Mouse (Mus musculus) heart, postnatal 10 days (tissue): ENCODE results near the gene Tas1r1. TPM values are rescaled to one million over a fixed set of nuclear protein-coding genes. Genes with fewer than 3 reads are reported as not detected.

Experiments
- DNase-seq, 2 experiments: peaks; one replicate each; pipeline ENCODE4 v3.0.0; 2021
- intact Hi-C: fragments of 180-260 bp; cut with DNase I; formaldehyde crosslinking; loops from one replicate; pipeline ENCODE4 v1.15.1; 2025
- total RNA-seq, 2 experiments: library from RNA; stranded (reverse); gene quantifications; 2 replicates each; pipeline ENCODE4 v1.2.3; 2021

The Tas1r1 gene
- total RNA-seq, 2 experiments from 2014 or later: 0.10 to 0.17 TPM

- no peak for DNase-seq
- intact Hi-C loops: loop anchor here (2.0 kb wide), 1 partner anchor 16 kb away; the partner anchor contains the start of gene Zbtb48
Observed at GRCm38 (mm10) chr4:152011171-152011760, 27.1 kb downstream of the Tas1r1 start.

- intact Hi-C loops: loop anchor here (2.0 kb wide), 1 partner anchor 16 kb away; the partner anchor contains the start of gene Zbtb48
- DNase-seq: peak; percentile 50 to 67
Observed at GRCm38 (mm10) chr4:152010707-152011134, 27.6 kb downstream of the Tas1r1 start.

GRCm38 (mm10) chr4:152010091-152010706 lies 28.2 kb downstream of the Tas1r1 start:
- peak; percentile 53 to 60 for DNase-seq
- intact Hi-C loops: loop anchor here (2.0 kb wide), 1 partner anchor 17 kb away; the partner anchor contains the start of gene Zbtb48

- DNase-seq: peak in 1 of 2 experiments; percentile 81
Observed at GRCm38 (mm10) chr4:152009076-152010051, 29.0 kb downstream of the Tas1r1 start.

DNA sequence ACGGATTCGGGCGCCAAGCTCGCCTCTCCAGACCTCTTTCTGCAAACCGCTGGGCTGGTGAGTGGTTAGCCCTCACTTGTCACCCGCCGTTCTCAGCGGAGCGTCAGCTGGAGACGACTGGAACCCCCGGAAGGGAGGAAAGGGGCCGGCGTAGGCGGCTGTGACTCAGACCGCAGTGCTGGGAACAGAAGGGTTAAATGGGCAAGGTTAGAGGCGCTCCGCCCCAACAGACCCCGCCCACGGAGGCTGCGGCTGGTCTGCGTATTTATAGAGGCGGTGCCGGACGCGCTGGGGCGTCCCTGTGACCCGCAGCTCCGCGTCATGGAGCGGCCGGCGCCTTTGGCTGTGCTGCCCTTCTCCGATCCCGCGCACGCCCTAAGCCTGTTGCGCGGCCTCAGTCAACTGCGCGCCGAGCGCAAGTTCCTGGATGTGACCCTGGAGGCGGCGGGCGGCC lies 29.7 kb downstream of the Tas1r1 start, which contains the start of gene Klhl21:
TSS of gene Klhl21 (plus strand) at position 182 of the 454 bp plus-strand sequence.
- intact Hi-C loops: no loop called here

More at GRCm38 (mm10) chr4:152009076-152010051, 29.0 kb downstream of the Tas1r1 start:
- intact Hi-C loops: loop anchor here (2.0 kb wide), 1 partner anchor 17 kb away; the partner anchor contains the start of gene Zbtb48

GRCm38 (mm10) chr4:152008148-152008500 lies 30.2 kb downstream of the Tas1r1 start:
- intact Hi-C loops: no loop called here
- peak in 1 of 2 experiments; percentile 59 for DNase-seq

More for the DNA sequence above, 29.7 kb downstream of the Tas1r1 start, which contains the start of gene Klhl21:
- DNase-seq: peak; percentile 97

DNA sequence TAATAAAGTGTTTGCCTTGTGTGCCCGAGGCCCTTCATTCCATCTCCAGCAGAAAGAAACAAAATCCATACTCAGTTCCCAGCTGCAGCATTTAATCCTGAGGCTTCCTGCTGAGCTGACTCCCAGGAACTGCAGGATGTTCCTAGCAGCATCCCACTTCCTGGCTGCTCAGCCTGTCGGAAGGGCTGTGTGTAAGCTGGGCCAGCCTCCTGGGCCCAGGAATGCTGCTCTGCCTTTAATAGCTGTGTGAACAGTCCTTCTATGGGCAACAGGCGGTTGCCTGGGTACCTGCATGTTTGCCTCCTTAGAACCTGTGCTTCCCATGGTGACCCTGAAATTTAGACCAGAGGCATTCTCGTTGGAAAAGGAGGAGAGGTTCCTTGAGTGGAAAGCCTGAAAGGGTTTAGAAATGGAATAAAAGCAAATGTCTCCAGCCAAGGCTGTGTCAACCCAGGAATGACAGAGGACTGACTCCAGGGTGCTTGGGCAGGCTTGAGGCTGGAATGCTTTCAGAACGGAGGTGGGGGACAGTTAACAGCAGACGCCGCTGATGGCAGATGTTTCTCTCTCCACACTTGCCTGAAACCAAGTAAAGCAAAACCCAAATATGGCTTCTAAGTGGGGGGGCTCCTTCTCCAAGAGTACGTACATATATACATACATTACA lies 30.8 kb downstream of the Tas1r1 start:
- intact Hi-C loops: no loop called here
- peak; percentile 72 for DNase-seq

- intact Hi-C loops: no loop called here
Observed at GRCm38 (mm10) chr4:152006812-152007211, 31.6 kb downstream of the Tas1r1 start.

GRCm38 (mm10) chr4:152006137-152006536 lies 32.2 kb downstream of the Tas1r1 start:
- intact Hi-C loops: no loop called here

More at GRCm38 (mm10) chr4:152006812-152007211, 31.6 kb downstream of the Tas1r1 start:
- DNase-seq: no peak

GRCm38 (mm10) chr4:152002063-152002462 lies 36.3 kb downstream of the Tas1r1 start:
- DNase-seq: no peak
- intact Hi-C loops: no loop called here

More at GRCm38 (mm10) chr4:152006137-152006536, 32.2 kb downstream of the Tas1r1 start:
- DNase-seq: no peak

DNA sequence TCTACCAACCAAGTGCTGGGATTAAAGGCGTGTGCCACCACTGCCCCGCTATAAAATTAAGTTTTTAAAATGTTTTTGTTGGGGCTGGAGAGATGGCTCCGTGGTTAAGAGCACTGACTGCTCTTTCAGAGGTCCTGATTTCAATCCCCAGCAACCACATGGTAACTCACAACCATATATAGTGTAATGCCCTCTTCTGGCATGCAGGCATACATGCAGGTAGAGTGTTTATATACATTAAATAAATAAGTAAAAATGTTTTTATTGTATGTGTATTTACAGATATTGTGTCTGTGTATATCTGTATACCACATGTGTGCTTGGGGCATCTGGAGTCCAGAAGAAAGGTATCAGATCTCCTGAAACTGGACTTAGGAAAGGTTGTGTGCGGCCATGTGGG lies 37.0 kb downstream of the Tas1r1 start:
- no peak for DNase-seq
- intact Hi-C loops: no loop called here

GRCm38 (mm10) chr4:152000906-152001305 lies 37.5 kb downstream of the Tas1r1 start:
- no peak for DNase-seq
- intact Hi-C loops: no loop called here

DNA sequence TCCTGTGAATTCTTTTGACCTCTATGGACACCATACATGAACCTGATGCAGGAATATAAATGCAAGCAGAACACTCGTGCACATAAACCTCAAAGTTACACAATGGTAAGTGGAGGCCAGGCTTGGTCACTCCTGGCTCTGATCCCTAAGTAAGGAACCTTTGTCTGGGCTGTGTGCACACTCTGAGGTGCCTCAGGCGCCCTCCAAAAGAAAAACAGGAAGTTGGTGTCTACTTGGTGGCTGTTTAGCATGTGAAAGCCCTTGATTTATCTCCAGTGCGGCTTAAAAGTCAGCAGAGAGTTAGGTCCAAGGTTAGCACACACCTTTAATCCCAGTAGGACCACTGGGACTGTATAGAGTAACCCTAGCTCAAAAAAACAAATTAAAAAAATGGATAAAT lies 38.9 kb downstream of the Tas1r1 start:
- no peak for DNase-seq
- intact Hi-C loops: no loop called here

DNA sequence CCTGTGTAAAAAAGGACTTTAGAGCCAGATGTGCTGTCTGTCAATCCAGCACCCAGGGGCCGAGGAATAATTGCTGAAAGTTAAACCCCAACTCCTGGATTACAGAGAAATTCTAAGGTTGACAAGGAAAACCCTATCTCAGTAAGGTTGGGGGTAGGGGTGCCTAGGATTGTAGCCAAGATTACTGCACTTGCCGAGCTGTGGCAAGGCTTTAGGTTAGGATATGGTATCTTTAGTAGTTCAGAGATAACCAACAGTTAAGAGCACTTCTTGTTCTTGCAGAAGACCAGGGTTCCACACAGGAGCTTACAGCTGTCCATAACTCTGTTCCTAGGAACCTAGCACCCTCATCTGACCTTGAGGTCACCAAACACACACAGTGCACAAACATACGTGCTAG lies 40.7 kb downstream of the Tas1r1 start:
- no peak for DNase-seq

GRCm38 (mm10) chr4:151996951-151997222 lies 41.5 kb downstream of the Tas1r1 start:
- no peak for DNase-seq
- intact Hi-C loops: no loop called here

More for the DNA sequence above, 40.7 kb downstream of the Tas1r1 start:
- intact Hi-C loops: no loop called here

- DNase-seq: peak; percentile 99 to 100
- intact Hi-C loops: no loop called here
Observed at GRCm38 (mm10) chr4:151996173-151996950, 42.0 kb downstream of the Tas1r1 start, which contains the start of gene Phf13. Gene Phf13 (minus strand): TSS chr4:151996258.

- intact Hi-C loops: no loop called here
- DNase-seq: no peak
Observed at GRCm38 (mm10) chr4:151995371-151996172, 42.8 kb downstream of the Tas1r1 start.
